Mouse (Mus musculus): ENCODE data around the gene Fbxw4.
"Not testable (repeated sequence)": the region's sequence is repeated elsewhere in the genome, so short reads cannot be mapped to it uniquely, and the experiment has no call there.

The Fbxw4 gene

DNA sequence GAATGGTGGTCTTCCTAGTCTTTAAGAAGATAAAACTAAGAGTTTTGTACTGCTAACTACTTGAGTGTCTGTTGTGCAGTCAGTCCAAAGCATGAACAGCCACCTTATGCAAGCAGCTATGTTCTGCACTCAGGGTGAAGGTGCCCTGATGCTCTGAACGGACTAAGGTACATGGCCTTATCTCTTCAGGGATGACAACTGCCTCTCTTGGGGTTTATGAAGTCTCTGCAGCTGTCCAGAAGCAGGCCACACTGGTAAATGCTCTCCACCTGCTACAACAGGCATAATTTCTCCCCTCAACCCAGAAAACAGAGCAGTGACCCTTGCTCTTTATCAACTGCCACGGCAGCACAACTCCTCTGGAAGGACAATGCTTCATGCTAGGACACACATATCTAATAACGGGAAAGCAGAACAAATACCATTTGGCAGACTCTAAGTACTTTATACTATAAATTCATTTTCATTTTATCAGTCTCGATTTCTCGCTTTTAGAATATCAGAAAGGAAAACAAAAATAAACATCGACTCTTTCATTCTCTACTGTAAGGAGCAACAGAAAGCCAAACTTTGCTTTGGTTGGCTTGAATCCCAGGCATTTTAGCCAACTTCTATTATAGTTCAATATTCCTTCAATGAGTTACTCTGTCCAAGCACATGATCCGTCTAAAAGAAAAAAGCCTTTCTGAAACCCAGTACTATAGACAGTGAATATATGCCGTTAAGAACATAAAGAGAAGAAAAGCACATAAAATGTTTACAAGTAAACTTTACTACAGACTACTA, 3.1 kb downstream of the Fbxw4 start:
- no peak for DNase-seq (ENCODE audit: low read depth in 2 of 2, low spot score in 2 of 2)

DNA sequence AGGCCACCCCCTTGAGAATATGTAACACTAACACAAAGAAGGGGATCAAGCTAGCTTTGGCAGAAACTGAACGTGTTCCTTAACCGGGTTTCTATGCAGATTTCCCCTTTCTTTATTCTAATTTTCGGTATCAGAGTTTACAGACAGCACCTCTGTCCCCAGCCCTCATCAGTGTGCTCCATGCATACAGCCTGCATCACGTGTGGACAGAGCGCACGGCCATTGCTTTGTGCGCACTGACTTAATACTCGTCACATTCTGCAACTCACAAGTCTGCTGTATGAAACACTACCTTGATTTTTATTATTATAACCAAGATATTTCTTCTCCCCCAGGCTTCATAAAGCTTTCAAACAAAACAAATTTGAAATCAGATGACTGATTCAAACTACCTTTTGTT, 4.2 kb downstream of the Fbxw4 start:
- no peak for DNase-seq (ENCODE audit: low read depth in 2 of 2, low spot score in 2 of 2)

DNA sequence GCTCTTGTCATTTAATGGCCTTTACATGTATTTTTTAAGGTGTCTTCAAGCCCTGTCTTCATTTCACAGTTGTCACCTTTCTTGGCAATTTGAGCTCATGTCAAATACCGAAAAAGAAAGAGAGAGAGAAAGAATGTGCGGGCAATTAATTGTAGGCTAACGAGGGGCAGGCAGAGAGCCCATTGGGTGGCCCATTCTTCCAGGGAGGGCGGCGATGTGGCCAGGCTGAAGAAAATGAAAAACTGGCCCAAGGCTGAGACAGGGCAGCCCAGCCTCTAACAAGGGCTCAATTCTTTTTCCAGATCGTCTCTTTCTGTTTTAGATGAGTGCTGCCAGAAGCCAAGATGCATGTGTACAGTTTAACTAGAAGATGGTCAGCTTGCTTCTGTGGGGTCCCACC, 6.1 kb downstream of the Fbxw4 start:
- DNase-seq (ENCODE audit: low read depth in 2 of 2, low spot score in 2 of 2), result no peak

DNA sequence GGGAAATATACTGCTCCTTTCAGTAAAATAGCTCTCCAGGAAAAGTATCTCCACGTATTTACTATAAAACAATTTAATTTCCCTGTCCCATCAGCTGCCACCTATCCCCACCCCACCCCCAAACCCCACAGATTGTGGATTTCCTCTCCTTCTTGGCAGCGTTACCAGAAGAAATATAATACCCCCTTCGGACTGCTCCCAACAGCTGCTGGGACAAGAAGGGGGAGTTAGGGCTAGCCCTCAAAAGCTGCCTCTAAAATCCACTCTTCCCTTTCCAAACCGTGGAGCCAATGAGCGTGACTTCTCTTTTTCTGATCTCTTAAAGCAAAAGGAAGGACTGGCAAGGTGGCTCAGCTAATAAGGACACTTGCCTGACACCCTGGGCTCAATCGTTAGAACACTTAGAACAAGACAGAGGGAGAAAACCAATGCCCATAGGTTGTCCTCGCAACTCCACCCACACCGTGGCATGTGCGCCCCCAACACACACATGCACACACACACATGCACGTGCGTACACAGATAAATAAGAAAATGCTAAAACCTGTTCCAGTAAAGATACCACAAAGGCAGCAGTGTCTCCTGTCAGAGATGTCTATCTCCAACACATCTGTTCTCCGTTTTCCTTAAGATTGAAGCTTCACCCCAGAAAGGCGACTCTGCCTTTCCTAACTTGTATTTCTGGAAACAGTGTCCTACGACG, 7.7 kb downstream of the Fbxw4 start:
- DNase-seq (ENCODE audit: low read depth in 2 of 2, low spot score in 2 of 2), result no peak

DNA sequence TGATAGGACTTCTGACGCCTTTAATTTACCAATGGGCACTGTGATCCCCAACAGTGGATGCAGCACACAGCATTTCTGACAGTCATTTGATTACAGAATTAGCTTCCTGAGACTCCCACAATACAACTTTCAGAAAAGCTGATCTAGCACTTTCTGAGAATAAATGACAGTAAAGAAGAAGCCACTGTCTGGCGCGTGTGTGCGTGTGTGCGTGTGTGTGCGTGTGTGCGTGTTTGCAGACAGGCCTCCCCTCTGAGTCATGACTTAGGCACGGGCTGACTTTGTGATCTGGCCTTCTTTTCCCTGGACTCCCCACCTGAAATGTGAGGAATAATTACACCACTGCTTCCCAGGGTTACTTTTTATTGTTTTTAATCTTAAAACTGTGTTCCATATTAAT, 8.6 kb downstream of the Fbxw4 start:
- no peak for DNase-seq (ENCODE audit: low read depth in 2 of 2, low spot score in 2 of 2)

DNA sequence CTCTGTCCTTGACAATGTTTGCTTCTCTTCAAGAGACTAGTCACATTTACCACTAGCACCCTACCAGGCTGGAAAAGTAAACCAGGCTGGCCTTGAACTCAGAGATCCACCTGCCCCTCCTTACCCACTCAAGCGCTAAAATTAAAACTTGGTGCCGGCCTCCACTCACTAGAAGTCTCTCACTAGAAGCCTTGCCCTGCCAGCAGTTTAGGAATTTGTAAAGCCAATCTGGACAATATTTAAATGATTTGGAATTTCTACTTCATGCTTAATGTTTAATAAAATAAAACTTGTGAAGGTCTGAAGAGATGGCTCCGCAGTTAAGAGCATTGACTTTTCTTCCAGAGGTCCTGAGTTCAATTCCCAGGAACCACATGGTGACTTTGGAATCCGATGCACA, 10.3 kb downstream of the Fbxw4 start:
- no peak for DNase-seq (ENCODE audit: low read depth in 2 of 2, low spot score in 2 of 2)

DNA sequence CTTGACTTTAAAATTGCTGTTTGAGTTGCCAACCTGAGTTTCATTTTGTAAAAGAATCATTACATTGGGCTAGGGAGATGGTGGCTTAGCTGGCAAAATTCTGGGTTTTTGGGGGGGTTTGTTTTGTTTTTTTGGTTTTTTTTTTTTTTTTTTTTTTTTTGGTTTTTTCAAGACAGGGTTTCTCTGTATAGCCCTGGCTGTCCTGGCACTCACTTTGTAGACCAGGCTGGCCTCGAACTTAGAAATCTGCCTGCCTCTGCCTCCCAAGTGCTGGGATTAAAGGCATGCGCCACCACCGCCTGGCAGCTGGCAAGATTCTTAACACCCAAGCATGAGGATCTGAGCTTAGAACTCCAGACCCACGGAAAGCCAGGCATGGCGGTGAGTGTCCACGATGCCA, 11.6 kb downstream of the Fbxw4 start:
- DNase-seq (ENCODE audit: low read depth in 2 of 2, low spot score in 2 of 2), result not testable (repeated sequence)

DNA sequence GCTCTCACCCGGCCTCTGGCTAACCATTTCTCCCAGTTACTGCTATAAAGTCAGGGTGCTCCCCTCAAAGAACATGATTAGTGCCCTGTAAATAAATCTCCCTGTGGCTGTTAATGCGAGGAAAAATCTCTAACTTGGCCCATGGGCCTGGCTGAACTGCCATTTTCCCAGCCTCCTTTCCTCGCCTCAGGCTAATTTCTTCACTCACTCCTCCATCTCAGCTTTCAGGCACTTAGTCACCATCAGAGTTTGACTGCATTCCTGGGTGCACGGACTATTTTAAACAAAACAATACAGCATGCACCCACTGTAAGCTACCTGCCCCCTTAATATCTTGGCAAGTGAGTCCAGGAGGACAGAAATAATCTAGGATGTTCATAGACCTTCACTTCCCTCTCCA, 13.2 kb downstream of the Fbxw4 start:
- DNase-seq (ENCODE audit: low read depth in 2 of 2, low spot score in 2 of 2), result no peak

DNA sequence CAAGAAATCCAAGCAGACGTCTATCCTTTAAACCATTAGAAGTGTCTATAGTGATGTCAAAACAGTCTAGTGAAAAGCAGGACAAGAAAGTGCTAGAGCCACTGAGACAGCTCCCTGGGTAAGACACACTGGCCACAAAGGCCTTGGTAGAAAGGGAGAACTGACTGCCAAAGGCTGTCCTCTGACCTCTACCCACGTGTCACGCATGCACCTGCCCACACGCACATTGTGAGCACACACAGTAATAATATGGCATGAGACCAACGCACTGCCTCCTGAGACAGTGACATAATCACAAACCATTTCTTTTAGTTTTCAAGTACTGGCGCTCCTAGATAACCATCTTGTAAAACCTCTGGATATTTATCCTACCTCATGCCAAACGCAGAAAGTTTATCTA, 19.4 kb downstream of the Fbxw4 start:
- no peak for DNase-seq (ENCODE audit: low read depth in 2 of 2, low spot score in 2 of 2)

DNA sequence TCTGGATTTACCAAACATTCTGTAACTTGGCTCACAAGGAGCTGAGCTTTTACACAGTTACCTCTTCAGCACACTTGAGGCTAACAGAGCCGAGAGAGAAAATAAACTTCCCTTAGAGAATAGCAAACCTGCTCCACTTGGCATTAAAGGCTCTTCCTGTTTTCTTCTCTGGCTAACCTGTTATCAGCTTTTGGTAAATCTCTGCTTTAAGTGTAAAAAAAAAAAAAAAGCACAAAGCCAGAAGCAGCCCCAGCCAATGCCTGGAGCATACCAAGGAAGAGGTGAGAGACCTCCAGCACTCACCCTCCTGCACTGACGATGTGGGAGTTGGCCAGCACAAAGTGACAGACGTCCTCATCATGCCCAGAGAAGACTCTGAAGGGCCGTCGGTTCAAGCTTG, 24.2 kb downstream of the Fbxw4 start:
- no peak for DNase-seq (ENCODE audit: low read depth in 2 of 2, low spot score in 2 of 2)

DNA sequence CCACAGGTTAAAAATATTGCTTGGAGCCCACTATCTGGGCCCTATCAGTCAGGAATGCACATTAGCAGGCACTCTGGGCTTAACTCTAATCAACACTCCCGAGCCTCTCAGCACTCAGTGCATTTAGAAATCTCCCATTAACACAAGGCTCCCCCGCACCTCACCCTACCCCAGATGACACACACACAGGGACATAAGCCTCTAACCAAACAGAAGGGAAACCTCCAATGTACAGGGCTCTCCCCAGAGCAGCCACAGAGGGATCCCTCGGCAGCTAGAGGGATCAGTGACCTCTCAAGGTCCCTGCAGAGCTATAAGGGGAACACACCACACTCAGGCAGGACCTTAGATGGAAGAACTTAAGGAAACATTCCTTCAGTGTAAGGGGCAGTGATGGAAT, 28.5 kb downstream of the Fbxw4 start:
- DNase-seq (ENCODE audit: low read depth in 2 of 2, low spot score in 2 of 2), result no peak

DNA sequence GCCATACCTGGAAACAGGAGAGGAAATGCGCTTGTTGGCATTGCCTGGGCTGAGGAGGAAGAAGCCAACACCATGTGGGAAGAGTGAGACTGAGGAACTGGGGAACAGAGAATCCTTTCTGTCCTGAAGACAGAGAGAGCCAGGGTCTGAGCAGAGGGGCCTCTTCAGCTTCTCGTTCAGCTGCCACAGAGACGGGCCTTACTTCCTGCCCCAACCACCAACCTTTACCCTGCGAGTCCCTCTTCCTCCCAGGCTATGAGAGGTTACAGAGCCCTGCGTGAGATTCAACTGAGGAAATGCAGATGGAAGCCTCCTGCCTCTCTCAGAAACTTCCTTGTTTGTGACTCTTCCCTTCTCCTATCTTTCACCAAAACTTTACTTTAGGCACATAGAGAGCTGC, 29.2 kb downstream of the Fbxw4 start:
- peak; percentile 33 to 37 for DNase-seq (ENCODE audit: low read depth in 2 of 2, low spot score in 2 of 2)

DNA sequence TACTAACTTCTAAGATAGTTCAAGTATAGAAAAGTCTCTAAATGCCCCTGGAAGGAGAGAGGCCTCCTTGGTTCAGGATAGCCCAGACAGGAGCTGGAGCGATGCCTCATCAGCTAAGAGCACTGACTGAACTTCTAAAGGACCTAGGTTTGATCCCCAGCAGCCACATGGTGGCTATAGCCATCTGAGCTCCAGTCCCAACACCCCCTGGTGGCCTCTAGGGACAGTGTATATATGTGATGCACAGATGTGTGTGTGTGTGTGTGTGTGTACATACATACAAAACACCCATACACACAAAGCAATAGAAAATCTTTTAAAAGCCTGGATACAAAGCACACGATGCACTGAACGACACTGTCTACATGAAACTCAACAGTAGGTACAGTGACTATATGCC, 30.9 kb downstream of the Fbxw4 start:
- peak; percentile 14 to 38 for DNase-seq (ENCODE audit: low read depth in 2 of 2, low spot score in 2 of 2)

DNA sequence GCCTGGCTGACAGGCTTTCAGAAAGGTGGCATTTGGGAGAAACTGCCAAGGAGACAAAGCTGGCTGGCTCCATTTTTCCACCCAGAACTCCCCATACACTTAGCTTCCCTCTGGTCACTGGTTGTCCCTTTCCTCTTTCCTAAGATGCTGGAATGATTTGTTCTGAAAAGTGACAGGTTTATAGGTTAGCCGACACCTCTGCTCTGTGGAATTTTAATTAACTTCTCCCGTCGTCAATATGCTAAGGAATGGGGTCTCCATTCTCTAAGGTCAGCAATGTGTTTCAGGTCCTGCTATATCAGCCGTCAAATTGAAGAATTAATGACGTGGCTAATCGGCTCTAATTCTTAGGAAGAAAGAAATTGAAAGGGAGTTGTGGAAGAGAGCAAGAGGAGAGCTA, 31.5 kb downstream of the Fbxw4 start:
- no peak for DNase-seq (ENCODE audit: low read depth in 2 of 2, low spot score in 2 of 2)

DNA sequence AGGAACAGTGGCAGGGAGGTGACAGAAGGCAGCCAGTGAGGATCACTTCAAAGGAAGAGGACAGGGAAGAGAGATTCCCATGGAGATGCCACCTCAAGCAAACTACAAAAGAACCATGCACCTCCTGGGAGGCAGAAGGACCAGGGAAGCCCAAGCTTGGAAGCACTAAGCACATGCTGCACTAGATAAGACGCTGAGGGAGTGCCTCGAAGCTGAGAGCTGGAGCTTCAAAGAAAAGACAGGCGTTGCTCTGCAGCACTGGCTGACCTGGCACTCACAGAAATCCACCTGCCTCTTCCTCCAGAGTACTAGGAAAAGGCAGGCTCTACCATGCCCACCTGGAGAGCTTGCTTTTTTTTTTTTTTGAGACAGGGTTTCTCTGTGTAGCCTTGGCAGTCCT, 33.1 kb downstream of the Fbxw4 start:
- no peak for DNase-seq (ENCODE audit: low read depth in 2 of 2, low spot score in 2 of 2)

DNA sequence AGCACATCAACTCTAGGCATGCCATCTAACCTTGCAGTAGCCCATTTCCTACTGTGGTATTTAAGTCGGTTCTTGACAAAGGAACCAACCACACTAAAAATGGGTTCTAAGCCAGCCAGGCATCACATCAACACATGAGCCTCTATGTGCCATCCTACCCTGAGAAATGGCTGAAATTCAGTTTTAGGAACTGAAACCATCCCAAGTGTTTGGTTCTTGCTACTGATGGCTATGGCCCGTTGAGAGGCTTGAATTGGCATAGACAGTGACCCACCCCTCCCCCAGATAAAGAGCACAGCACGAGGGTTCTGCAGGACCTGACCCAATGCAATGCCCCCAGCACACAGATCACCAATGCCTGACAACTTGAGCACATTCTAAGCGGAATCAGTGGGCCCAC, 36.4 kb downstream of the Fbxw4 start:
- no peak for DNase-seq (ENCODE audit: low read depth in 2 of 2, low spot score in 2 of 2)

DNA sequence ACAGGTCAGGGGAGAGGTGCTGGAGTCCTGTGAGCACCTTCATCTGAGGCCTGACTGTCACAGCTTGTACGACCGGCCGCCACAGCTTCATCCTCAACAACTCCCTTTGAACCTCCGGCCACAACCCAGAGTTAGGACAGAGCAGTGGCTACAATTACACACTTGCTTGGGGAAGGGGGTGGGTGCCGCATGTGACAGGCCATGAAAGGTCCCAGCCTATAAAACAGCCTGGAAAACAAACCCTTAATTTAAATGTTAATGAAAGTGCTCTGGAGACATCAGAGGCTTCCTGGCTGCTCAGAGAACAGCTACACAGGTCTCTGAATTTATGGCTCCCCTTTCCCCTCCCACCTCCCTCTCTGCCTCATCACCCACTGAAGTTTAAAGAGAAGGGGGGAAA, 38.0 kb downstream of the Fbxw4 start:
- no peak for DNase-seq (ENCODE audit: low read depth in 2 of 2, low spot score in 2 of 2)

DNA sequence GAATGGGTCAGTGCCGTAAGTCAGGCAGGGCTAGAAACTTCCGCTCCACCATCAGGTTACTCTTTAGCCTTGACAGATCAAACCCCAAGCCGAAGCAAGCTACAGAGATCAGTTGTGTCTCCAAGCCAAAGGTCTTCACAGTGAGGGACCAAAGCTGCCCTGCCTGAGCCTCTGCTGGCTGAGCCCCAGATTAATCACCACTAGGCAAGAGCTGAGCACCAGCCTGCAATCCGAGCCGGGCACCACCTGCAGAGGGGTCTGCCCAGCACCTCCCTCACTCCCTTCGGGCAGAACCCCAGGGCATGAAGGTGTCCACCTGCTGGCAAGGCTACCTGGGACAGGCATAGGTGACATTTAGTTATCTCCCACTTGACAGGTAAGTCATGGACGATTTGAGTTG, 39.1 kb downstream of the Fbxw4 start:
- no peak for DNase-seq (ENCODE audit: low read depth in 2 of 2, low spot score in 2 of 2)

DNA sequence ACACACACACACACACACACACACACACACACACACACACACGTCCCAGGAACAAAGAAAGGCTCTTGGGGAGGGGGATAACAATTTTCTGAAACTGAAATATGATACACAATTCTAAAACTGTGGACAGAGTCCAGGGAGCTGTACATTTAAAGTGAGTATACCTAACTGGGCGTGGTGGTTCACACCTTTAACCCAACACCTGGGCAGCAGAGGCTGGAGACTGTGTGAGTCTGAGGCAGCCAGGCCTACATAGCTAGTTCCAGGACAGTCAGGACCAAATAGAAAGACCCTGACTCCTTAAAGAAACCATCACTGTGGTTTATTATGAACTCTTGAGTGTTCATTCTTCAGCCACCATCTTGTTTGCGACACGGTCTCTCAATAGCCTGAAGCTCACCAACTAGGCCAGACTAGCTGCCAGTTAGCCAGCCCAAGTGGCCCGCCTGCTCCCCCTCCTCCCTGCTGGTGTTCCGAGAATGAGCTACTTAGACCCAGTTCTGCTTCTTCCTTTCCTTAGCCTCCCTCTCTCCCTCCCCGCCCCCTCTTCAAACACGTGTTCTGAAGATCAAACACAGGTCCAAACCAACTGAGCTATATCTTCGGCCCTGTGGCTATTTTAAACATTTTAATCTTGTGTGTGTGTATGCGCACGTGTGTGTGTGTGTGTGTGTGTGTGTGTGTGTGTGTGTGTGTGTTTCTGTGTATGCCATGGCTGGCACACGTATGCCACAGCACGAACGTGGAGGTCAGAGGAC, 40.2 kb downstream of the Fbxw4 start:
- no peak for DNase-seq (ENCODE audit: low read depth in 2 of 2, low spot score in 2 of 2)

DNA sequence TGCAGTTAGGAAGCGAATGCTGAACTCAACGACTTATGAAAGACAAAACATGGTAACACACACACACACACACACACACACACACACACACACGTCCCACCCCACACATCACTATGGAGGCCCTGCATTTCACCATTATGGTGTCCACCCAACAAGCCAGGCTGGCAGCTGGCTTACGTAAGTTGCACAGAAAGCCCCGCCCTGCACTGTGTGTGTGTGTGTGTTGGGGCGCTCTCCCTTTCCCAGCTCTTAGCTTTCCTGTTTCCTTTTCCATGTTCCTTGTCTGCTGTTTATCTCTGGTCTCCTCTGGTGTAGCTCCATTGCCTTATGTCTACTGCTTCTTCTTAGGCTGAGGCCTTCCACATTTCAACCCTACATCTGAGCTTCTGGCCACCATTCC, 41.9 kb downstream of the Fbxw4 start:
- no peak for DNase-seq (ENCODE audit: low read depth in 2 of 2, low spot score in 2 of 2)

DNA sequence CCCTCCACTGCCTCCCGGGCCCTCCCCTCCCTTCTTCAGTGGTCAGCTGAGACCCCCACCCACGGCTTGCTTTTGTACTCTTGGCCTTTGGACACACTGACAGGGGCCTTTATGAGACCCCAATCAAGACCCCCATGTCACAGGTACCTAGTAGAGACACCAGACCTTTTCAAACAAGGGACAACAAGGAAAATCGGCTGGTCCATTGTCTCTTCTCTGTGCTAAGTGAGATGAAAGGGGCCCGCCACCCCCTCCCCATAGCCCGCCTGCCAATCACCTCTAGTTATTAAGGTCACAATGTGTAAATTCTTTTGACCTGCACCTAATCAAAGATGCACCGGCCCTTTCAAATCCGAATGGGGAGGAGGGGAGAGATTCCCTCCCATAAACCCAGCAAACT, 43.4 kb downstream of the Fbxw4 start:
- DNase-seq (ENCODE audit: low read depth in 2 of 2, low spot score in 2 of 2), result no peak

DNA sequence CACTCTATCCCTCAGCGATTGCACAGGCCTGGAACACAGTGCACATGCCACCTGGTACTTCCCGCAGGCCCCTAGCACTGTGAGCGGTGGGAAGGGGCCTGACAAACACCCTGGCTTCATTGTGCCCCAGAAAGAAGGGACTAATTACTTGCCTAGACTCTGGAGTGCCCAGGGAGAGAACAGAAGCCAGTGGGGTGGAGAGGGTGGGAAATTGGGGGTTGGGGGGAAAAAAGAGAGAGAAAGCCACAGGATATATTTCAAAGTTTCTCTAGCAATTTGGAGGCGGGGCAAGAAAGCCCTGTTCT, 43.9 kb downstream of the Fbxw4 start:
- no peak for DNase-seq (ENCODE audit: low read depth in 2 of 2, low spot score in 2 of 2)

All from CD8-positive naive resting alpha-beta T cell, adult 2 months (primary cell).